Mouse (Mus musculus): Measurements from ENCODE around the gene Sept6. TPM values are rescaled to one million over a fixed set of nuclear protein-coding genes. Genes with fewer than 3 reads are reported as not detected.
"Not testable (repeated sequence)": the region's sequence is repeated elsewhere in the genome, so short reads cannot be mapped to it uniquely, and the experiment has no call there.

Sept6 gene
- polyA plus RNA-seq, 3 experiments from 2014 or later: 122 to 151 (median 141) TPM

DNA sequence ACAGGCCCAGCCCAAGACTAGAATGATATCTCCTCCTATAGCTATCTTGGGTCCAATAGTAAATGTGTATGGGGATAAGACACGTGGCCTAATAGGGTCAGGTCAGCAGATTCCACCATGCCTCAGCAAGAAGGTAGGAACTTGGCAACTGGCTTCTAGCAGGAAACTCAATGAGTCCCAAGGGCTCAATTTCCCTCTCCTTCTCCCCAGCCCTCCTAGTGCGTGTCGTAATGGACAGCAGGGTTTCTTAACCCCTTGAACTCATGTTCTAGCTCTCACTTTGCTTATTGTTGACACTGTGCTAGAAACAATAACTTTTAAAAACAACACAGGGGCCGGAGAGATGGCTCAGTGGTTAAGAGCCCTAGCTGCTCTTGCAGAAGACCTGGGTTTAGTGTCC is 22.1 kb downstream of the Sept6 start:
- ATAC-seq: no peak

DNA sequence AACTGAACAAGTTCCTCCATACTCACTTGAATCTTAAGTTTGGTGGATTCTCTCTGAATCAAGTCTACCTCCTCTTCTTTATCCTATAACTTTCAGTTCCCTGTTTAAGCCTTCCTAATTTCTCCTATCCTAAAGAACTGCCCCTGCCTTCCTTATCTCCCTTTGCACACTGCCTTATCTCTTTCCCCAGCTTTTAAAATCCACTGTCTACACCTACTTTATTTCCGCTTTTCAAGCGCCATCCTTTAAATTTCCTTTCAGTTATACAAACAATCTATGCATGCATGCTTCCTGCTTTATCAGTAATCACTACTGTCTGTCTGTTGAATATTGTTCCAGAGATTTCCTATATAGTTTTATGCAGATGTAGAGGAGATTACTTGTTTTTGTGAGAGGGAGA is 34.9 kb downstream of the Sept6 start:
- no peak for ATAC-seq

DNA sequence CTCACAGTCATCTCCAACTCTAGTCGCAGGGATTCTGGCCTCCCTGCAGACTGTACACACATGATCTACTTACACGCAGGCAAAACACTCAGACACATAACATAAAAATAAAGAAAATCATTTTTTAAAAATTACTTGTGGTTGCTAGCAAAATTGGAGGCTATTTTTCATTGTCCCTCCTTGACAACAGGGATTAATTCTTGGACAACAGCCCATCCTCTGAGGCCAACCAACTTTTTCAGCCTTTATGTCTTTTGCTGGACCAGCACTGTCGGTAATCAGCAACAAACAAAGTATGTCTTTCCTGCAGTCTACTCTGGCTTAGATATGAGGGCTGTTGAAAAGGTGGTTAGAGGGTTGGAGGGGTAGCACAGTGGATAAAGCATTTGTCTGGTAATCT is 50.5 kb downstream of the Sept6 start:
- no peak for ATAC-seq

DNA sequence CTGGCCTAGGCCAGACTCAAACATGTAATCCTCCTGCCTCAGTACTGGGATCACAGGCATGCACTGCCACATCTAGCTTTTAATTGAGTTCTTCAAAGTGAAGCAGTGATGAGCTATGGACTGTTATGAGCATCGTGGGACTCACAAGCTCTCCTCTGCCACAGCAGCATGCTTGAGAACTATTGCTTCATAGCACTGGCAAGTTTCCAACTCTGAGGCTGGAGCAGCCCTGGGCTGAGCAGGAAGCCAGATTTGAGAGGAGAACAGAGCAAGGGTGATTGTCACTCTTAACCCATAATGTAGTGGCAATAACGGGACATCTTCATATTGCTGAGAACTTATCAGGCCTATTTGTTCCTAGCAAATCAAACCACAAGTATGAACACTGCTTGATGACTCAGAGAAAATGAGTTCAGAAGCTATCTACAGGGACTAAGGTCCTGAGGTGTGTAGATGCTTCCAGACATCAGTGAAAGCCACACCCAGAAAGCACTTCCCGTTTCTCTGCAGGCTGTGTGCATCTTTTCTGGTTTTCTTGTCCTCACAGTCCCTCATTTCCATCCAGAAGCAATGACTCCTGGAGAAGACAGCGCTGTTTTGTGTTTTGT is 51.7 kb downstream of the Sept6 start:
- no peak for ATAC-seq

DNA sequence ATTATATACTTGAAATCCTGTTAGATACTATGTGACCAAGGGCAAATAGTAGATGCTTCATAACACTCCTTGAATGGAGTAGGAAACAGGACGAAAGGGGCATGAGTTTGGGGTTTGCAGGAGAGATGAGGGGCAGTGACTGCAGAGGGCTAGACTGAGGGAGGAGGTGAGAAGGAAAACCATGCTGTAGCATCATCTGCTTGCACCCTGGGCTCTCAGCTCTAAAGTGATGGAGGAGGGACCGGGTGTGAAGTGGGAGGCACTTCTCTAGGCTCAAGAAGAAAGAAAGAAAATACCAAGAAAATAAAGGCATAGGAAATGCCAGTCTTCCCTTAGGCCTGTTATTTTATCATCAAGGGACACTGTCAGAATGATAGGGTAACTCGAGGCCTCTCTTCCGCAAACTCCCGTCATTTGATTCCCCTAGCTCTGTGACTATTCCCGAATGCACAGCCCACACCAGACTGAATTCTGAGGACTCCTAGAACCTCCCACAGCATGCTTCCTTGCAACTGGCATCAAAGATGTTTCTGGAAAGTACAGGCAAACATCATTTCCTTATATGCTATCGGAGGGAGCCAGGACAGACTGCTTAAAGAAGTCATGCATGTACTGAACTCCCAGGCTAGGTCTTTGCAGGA is 56.1 kb downstream of the Sept6 start:
- ATAC-seq: no peak

DNA sequence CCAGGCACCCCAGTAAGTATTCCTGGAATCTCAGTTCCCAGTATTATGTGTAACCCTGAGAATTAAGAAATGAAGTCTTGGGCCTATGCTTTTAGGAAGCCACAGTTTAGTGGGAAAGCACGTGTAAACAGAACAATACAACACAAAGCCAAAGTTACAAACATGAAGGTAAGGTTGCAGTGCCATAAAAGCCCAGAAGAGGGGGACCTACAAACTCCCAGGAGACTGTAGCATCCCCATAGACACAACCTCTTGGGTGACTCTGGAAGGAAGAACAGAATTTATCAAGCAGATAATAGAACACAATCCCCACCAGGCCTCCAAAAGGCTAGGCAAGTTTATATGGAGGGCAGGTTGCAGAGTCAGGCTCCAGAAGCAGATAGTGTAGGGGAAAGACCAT is 61.0 kb downstream of the Sept6 start:
- no peak for ATAC-seq

DNA sequence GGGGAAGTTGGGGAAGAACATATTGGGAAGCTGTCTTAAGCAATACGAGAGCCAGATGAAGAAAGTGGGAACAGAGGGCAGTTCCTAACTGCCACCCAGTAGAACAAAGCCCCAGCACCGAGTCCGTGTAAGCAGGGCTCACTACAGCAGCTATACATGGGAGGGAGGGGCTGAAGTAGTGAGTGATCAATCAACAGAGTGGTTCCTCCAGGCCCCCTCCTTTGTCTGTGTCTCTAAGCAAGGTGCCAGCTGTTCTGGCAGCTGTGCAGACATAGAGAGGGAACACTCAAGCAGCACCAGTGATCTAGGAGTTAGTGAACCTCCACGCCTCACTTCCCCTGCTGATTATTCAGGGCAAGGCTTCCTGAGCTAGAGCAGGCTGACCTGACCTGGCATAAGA is 61.9 kb downstream of the Sept6 start:
- ATAC-seq: no peak

DNA sequence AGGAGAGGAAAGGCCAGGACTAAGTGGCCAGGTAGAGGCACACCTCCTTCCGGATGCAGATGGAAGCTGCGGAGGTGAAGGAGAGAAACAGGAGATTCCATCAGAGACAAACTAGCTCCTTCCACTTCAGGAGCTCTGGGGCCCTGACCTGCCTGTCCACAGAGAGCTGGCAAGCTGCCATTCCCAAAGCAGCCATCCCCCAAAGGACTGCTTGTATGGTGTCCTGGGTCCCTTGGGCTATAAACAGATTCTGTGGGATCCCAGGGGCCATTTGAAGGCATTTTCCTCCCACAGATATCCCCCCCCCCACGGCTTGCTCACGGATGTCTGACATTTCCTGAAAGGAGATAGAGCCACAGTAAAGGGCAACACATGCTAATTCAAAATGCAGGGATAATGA is 62.8 kb downstream of the Sept6 start:
- ATAC-seq: no peak

DNA sequence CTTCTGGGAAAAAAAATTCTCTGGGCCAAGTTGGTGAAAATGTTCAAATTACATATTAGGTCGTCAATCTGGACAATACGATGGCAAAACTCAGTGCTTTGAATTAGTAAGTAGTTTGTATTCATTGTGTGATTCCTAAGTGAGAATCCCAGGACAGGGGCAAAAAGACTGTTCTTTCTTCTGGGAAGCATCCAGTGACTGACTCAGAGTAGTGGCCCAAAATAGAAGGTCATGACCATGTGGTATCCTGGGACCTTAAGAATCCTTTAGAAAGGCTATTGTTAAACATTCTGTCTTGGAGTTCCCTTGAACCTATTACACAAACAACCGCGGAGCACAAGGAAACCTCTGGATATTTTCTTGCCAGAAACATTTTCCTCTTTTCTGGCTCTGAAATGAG is 70.2 kb downstream of the Sept6 start:
- no peak for ATAC-seq

DNA sequence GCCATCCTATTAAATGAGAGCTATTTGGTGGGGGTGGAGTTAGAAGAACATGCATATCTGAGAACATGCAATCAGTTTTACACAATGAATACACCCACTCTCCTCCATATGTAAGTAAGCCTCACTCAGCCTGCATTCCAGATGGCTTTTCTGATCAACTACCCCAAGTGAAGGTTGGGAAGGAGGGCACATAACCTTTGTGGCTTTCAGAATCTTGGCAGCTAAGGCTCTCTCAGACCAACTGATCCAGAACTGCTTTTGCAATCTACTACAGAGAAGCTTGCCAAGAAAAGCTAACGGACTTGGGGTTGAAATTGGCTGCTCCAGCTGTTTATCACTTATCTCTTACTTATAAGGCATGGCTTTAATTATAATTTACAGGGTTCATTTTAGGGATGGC is 73.8 kb downstream of the Sept6 start:
- no peak for ATAC-seq

DNA sequence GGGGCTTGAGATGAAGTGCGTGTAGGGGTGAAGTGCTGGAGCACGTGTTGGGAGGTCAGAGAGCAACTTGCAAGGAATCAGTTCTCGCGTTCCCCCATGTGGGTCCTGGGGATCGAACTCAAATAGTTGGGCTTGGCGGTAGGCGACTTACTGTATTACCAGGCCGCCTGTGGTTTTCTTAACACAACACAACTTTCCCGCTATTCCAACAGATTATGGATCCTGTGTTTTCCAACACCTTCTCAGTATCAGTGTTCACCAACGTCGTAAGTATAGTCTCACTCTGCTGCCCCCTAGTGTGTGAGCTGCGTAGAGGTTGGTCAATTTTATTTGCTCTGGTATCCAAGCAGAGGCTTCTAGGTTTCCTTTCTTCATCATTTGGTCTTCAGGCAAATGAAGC is 80.3 kb downstream of the Sept6 start:
- peak; percentile 61 for ATAC-seq

DNA sequence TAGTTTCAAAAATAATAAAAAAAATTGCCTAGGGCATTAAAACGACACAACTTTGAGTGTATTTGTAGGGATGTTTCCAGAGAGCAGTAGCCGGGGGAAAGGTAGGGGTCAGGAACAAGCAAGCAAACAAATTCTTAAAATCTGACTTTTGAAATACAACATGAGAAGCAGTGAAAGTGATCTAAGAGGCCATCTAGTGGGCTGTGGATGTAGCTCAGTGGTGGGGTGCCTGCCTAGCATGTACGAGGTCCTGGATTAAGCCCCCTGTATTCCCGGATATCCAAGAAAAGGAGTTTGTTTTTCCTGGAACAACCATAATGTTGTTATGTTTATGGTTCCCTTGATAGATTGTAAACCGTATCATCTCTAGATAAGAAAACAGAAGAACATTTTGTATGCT is 85.1 kb downstream of the Sept6 start:
- no peak for ATAC-seq

DNA sequence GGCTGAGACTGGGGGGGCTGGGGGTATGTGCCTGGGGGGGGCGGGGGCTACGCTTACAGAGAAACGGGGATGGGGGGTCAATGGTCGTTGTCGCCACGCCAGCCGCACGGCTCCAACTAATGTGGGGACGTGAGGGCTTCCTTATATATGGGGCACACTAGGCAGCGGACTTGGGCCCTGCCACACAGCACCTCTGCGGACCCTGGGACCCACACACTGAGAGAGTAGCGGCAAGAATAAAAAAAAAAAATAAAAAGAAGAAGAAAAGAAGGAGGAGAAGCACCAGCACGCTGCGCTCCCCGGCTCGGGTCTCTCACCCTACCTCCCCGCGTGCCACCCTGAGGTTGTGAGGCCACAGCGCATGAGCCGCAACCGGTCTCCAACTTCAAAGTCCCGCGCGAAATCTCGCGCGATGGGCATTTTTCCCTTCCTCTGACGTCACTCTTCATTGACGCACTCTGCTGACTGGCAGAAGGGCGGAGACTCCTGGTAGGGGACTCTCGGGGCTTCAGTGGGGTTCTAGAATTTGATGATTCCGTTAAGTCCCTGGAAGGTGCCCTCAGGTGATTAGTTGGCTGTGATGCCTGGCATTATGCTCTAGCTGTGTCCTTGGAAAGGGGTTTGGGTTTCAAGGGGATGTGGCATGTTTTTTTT is 88.4 kb downstream of the Sept6 start:
- ATAC-seq: peak; percentile 93

DNA sequence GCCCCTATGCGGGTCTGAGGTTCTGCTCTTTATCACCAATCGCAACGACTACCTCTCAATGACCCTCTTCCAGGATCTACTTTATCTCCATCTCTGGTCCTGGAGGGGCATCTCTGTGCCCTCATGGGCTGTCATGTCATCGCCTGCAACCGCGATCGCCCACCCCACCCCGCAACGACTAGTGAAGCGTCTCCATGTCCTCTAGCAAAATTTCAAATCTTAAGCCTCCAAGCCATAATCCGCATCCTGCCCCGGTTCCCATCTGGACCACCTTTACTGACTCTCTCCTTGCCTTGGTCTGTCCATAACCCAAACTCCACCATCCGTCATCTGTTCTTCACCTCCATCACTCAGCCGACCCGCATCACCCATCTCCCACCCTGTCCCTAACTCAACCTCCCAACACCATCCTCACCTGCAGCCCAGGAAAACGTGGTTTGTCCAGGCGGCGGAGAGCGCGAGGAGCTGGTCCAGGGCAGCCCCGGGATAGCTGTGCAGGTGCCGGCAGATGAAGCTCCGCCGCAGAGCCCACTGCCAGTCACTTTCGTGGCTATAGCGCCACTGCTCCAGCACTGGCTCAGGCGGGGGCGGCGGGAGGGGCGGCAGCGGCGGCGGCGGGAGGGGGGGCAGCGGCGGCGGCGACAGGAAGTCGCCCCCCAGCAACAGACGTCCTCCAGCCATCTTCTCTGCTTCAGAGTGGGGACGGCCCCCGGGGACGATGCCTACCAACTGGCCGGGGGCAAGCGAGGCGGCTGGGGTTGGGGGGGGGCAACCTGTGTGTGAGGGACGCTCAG is 89.1 kb downstream of the Sept6 start, which contains the start of gene Nkrf:
Gene Nkrf, minus strand, starts transcription at position 579 of the 794 bp plus-strand sequence.
- ATAC-seq: peak; percentile 25

DNA sequence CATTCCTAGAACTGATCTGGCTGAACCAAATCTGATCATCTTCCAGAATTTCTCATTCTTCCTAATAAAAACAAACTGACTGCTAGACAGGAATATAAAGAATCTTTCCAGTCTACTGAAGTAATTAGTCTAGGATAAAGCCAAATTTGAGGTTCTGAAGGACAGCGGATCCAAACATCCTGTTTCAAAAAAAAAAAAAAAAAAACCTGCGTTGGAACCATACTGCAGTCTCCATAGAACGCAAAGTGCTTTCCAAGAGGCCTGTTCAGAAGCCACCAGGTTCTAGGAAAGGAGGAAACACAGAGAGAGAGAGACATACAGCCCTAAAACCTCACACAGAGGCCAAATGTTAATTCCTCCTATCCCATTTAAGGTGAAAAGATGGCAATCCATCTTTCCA is 89.9 kb downstream of the Sept6 start:
- ATAC-seq: no peak

DNA sequence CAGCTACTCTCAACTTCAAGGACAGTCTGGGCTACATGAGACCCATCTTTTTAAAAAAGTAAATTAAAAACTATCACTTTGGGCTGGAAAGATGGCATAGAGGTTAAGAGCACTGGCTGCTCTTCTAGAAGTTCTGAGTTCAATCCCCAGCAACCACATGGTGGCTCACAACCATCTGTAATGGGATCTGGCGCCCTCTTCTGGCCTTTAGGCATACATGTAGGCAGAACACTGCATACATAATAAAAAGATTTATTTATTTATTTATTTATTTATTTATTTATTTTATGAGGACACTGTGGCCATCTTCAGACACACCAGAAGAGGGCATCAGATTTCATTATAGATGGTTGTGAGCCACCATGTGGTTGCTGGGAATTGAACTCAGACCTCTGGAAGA is 92.7 kb downstream of the Sept6 start:
- ATAC-seq: not testable (repeated sequence)

DNA sequence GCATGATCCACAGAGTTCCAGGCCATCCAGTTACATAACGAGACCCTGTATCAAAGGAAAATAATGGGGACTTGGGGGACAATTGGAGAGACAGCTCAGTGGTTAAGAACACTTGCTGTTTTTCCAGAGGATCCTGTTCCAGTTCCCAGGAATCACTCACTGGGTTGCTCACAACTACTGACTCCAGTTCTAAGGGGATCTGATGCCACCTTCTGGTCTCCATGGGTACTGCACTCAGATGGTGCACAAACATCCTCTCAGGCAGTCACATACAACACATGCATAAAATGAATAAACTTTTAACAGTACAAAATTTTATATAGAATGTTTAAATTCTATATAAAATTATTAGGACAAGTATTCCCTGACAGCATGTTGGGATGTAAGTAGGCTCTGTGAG is 106.9 kb downstream of the Sept6 start:
- ATAC-seq: no peak

DNA sequence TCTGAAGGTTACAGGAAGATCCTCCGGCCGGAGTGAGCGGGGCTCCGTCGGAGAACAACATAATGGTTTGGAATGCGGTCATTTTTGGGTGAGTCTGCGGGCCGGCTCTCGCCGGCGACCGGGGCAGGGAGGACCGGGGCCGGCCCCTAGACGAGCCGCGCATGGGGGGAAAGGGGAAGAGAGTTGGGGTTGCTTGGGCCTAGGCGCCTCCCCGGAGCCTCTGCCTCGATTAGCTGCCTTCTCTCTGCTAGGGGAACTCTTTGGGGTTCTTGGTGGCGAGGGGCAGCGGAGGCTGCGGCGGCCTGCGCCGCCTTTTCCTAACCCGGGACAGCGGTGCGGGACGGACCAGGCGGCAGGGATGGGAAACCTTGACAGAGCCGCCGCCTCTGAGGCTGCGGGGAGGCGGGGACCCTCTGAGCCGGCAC is 116.9 kb downstream of the Sept6 start:
- peak; percentile 21 for ATAC-seq

DNA sequence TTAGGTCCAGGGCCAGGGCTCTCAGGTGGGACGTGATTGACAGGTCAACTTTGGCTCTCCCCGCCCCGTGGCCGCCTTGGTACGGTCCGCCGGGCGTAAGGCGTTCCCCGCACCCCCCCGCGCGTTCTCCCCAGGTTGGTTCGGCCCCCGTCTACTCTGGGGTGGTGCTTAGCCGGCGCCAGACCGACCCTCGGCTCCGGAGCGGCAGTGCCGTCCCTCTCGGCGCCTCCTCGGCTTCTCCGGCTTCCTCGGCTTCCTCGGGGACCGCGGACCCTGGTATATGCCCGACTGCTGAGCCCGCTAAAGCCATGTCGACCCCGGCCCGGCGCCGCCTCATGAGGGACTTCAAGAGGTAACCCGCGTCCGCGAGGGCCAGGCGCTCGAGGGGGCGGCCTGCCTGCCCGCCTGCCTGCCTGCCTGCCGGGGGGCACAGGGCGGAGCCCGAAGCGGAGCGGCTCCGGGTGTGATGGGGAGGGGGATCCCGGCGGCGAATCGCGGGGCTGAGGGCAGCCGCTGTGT is 117.4 kb downstream of the Sept6 start:
- ATAC-seq: peak; percentile 87

DNA sequence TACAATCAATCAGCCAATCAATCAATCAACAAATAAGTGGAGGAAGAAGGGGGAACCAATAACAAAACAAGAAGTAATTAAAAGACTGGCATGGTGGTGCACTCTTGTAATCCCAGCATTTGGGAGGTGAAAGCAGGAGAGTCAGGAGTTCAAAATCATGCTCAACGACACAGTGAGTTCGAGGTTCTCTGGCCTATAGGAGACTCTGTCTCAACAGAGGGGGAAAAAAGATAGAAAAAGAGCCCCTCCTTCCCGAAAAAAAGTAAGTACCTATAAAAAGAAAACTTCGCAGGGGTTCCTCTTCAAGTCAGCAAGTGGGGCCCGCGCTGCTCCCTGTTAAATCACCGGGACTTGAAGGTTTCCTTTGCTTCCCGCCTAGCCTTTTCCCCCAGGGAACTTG is 117.8 kb downstream of the Sept6 start, which contains the start of the genes Ube2a and C330007P06Rik:
Gene Ube2a, plus strand, starts transcription at position 136 of the 400 bp plus-strand sequence.
Gene C330007P06Rik, minus strand, starts transcription at position 347 of the 400 bp plus-strand sequence.
- peak; percentile 36 for ATAC-seq

DNA sequence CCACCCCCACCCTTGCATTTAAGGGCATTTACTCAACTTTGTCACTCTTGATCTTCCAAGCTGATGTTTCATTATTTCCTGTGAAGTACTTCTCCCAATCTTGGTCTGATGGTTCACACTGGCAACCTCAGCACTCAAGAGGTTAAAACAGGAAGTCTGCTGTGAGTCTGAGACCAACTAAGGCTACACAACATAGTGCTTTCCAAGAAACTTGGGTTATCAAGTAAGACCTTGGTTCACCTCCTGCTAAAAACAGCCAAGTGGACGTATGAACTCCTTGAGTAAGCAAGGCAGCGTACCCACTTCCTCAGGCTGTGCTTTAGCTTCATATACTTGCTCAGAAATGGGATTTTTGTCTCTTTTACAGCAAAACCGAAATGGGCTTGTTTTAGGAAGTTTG is 121.2 kb downstream of the Sept6 start:
- no peak for ATAC-seq

DNA sequence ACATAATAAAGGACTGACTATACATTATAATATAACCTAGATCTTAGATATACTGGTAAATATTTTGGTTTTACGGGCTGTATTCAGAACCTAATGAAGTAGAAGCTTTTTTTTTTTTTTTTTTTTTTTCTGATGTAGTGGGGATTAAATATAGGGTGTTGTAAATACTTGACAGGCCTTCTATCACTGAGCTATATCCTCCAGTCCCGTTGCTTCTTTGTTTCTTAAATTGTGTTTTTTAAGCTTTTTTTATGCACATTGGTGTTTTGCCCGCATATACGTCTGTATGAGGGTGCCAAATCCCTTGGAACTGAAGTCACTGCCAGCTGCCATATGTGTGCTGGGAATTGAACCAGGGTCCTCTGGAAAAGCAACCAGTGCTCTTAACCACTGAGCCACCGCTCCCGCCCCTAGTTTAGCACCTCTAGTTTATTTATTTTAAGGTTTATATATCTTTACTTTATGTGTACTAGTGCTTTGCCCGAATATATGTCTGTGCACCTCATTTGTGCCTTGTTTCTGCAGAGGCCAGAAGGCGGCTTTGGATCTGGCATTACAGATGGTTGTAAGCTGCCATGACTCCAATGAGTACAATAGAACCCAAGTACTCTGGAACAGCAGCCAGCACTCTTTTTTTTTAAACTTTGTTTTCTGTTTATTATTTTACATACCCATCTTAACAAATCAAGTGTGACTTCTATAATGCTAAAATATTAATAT is 126.8 kb downstream of the Sept6 start:
- ATAC-seq: no peak
